Mouse (Mus musculus) liver, adult (tissue): ENCODE measurements at regions not wholly inside any gene's neighbourhood (a gene's known extent, or its start where the extent isn't known, plus 50 kb on each side); places are given as distances from the start of the nearest gene placed in this dataset.

Source experiments
- GATA4 ChIP-seq: IDR thresholded peaks from 2 replicates; pipeline ENCODE4 v1.6.1; 2014; ENCODE audit warnings: mild to moderate bottlenecking, low read length; ENCODE audit not compliant: insufficient replicate concordance

DNA sequence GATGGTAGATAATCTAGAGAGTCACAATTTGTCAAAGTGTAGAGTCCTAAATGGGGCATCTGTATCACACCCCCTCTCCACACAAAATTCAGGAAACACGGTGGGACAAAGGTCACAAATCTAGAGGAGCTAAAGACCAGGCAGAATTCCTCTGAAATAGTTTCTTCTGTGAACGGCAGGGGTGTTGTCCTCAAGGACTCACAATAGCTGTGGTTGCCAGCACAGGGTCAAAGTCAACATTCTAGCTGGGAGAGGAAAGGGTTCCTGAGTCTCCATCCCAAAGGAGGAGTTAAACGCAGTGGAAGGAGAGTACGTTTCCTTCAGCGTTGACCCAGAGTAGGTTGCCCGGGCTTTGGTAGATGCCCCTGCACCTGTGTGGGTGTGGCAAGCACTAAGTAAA, 225.5 kb upstream of the Prickle1 start:
- TF ChIP-seq GATA4: no peak

GRCm38 (mm10) chr15:93812011-93812410, 216.3 kb upstream of the Prickle1 start:
- TF ChIP-seq GATA4: no peak

GRCm38 (mm10) chr15:93807993-93808392, 212.3 kb upstream of the Prickle1 start:
- TF ChIP-seq GATA4: no peak

- TF ChIP-seq GATA4: no peak
These were observed 211.8 kb upstream of the Prickle1 start for GRCm38 (mm10) chr15:93807505-93807904.

DNA sequence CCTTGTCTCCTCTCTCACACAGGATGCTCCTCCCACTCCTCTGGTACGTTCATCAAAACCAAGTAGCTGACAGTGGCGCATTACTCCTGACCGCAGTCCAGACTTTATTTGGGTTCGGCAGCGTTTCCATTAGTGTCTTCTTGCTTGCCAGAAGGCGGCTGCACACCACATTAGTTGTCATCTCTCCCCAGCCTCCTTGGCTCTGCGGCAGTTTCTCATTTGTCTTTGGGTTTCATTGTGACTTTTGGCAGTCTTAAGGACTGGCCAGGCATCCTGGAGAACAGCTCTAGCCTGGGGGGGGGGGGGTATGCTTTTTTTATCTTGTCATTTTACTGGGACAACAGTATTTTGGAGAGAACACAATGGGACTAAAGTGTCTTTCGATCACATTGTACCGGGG, 209.0 kb upstream of the Prickle1 start:
- TF ChIP-seq GATA4: no peak

DNA sequence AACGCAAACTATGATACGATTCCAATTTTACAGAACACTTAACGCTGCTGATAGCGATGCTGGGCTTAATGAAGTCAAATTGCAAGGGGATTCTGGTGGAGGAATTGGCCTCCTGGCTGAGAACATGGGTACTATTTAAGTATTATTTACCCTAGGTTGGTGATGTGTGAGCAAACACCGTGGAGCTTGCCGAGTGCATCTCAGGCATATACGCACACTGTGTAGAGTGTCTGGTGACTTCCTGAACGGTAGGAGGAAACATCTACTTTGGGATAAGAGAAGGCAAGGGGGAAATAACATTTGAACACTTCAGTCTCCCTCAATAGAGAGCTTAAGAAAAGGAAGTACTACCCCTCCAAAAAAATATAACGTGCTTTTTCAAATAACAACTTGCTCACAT, 194.8 kb upstream of the Prickle1 start:
- TF ChIP-seq GATA4: no peak

DNA sequence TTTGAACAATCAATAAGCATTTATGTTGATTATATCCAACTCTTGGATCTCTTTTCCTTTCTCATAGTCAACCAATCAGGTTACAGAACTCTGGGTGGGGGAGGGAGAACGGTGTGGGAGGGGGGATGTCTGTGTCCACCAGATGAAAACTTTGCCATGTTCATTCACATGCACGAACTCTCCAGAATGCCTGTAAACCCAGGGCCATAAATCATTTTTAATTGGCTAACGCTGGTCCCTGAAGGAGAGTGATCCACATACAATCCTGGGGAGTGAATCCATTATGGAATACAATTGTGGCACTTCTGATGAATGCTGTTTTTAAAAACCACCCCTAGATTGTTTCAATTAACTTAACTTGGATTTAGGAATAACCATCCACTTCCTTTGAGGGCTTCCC, 194.1 kb upstream of the Prickle1 start:
- TF ChIP-seq GATA4: no peak

- TF ChIP-seq GATA4: no peak
These were observed 191.7 kb upstream of the Prickle1 start for GRCm38 (mm10) chr15:93787361-93787760.

DNA sequence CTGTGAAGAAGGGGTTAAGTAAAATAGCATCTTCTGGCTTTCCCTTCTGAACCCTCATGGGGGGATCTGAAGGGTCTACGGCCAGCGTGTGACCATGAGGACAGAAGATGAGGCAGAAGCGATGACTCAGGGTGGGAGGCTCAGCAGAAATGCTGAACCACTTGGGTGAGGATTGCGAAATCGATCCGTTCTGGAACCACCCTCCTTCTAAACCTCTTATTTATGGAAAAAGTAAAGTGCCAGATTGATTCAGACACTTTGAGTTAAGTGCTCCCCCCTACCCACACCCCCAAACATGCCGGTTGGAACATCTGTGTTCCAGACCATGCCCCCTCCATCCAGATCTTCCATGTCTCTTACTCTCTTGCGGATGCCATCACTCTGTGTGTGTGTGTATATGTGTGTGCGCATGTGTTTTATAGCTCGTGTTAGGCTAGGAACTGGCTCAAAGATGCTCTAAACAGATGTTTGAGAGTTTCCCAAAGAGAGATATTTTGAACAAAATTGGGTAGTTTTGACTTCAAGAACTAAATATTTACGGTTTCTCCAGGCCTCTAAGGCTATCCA, 190.2 kb upstream of the Prickle1 start:
- TF ChIP-seq GATA4: no peak

- peak; percentile 25; the same call in 1 of the 2 replicates for TF ChIP-seq GATA4
These were observed 188.0 kb upstream of the Prickle1 start for GRCm38 (mm10) chr15:93783736-93784135.

- no peak for TF ChIP-seq GATA4
These were observed 179.6 kb upstream of the Prickle1 start for GRCm38 (mm10) chr15:93775199-93775745.

GRCm38 (mm10) chr15:93774340-93774739, 178.6 kb upstream of the Prickle1 start:
- TF ChIP-seq GATA4: no peak

DNA sequence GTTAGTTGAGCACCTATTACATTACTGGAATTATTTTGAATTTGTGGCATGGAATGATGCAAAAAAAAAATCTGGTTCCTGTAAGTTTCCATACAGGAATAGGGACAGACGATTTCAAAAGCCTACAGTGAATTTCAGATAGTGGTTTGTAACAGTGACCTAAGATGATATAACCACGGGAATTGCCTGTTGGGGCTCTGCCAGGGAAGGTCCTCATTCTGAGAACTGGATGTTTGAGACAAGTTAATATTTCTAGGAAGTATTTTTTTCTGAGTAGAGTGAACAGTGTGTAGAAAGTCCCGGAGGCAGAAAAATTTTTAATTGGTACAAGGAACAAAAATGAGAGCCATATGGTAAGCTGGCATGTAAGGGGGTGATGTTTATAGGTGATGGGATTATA, 171.3 kb upstream of the Prickle1 start:
- TF ChIP-seq GATA4: no peak

GRCm38 (mm10) chr15:93763047-93763446, 167.4 kb upstream of the Prickle1 start:
- TF ChIP-seq GATA4: no peak

GRCm38 (mm10) chr15:93758204-93758836, 162.6 kb upstream of the Prickle1 start:
- no peak for TF ChIP-seq GATA4

- TF ChIP-seq GATA4: no peak
These were observed 160.3 kb upstream of the Prickle1 start for GRCm38 (mm10) chr15:93755989-93756388.

DNA sequence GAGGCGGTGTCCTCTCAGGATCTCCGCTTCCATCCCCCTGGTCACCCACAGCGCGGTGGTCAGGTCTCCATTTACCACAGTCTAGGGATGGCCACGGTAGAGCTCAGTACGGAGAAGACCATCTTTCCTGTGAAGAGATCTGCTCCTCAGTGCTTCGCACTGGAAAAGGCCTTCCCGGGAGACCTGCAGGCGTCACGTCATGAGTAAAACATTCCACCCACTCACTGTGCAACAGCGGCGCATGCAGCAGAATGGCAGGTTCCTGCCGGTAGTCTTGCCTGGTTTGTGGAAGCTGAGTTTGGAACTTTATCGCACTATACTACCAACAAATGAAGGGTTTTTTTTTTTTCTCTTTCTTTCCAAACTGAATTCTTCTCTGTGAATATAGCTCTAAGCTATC, 156.1 kb upstream of the Prickle1 start:
- TF ChIP-seq GATA4: no peak
